Mouse (Mus musculus): ENCODE measurements at regions not wholly inside any gene's neighbourhood (a gene's known extent, or its start where the extent isn't known, plus 50 kb on each side); places are given as distances from the start of the nearest gene placed in this dataset.

GRCm38 (mm10) chr3:115523515-115523914 lies 191.4 kb downstream of the S1pr1 start:
- TF ChIP-seq CTCF (IDR thresholded peaks at IDR 0.05; ENCODE audit: control insufficient read depth, insufficient read depth, low read length) (no peak), POLR2A (IDR thresholded peaks at IDR 0.05; ENCODE audit: borderline replicate concordance, control insufficient read depth, low read depth, low read length) (no peak)
